Mouse (Mus musculus) kidney, adult 18-20 months (tissue): ENCODE data around the gene Lpcat2.

Source experiments
- DNase-seq: peaks from one replicate; pipeline ENCODE4 v3.0.0; 2021

Lpcat2 gene

GRCm38 (mm10) chr8:92855171-92855894, at the start of gene Lpcat2:
Gene Lpcat2 (plus strand): TSS chr8:92855339.
- peak; percentile 67 for DNase-seq

GRCm38 (mm10) chr8:92812773-92813172, 42.4 kb upstream of the Lpcat2 start:
- no peak for DNase-seq

- DNase-seq, result no peak
Observed at GRCm38 (mm10) chr8:92815661-92816060, 39.5 kb upstream of the Lpcat2 start.

GRCm38 (mm10) chr8:92817928-92818818, 37.0 kb upstream of the Lpcat2 start:
- DNase-seq, result peak; percentile 86

GRCm38 (mm10) chr8:92821151-92821550, 34.0 kb upstream of the Lpcat2 start:
- DNase-seq, result no peak

- DNase-seq, result no peak
Observed at GRCm38 (mm10) chr8:92822386-92822785, 32.8 kb upstream of the Lpcat2 start.

- no peak for DNase-seq
Observed at GRCm38 (mm10) chr8:92825991-92826390, 29.1 kb upstream of the Lpcat2 start.

- peak; percentile 19 for DNase-seq
Observed at GRCm38 (mm10) chr8:92827243-92828034, 27.7 kb upstream of the Lpcat2 start, which contains the start of gene Mmp2. Gene Mmp2 (plus strand): TSS chr8:92827291.

- no peak for DNase-seq
Observed at GRCm38 (mm10) chr8:92828251-92828743, 26.8 kb upstream of the Lpcat2 start.

GRCm38 (mm10) chr8:92834065-92834731, 20.9 kb upstream of the Lpcat2 start:
- DNase-seq, result no peak

GRCm38 (mm10) chr8:92834786-92835500, 20.2 kb upstream of the Lpcat2 start:
- DNase-seq, result no peak

GRCm38 (mm10) chr8:92835901-92836300, 19.2 kb upstream of the Lpcat2 start:
- no peak for DNase-seq

- no peak for DNase-seq
Observed at GRCm38 (mm10) chr8:92838616-92839015, 16.5 kb upstream of the Lpcat2 start.

GRCm38 (mm10) chr8:92839161-92839560, 16.0 kb upstream of the Lpcat2 start:
- DNase-seq, result no peak

GRCm38 (mm10) chr8:92839876-92840275, 15.3 kb upstream of the Lpcat2 start:
- DNase-seq, result no peak

GRCm38 (mm10) chr8:92846684-92847083, 8.5 kb upstream of the Lpcat2 start:
- DNase-seq, result no peak

GRCm38 (mm10) chr8:92847299-92847698, 7.8 kb upstream of the Lpcat2 start:
- DNase-seq, result no peak

GRCm38 (mm10) chr8:92849261-92849660, 5.9 kb upstream of the Lpcat2 start:
- no peak for DNase-seq

GRCm38 (mm10) chr8:92850239-92850638, 4.9 kb upstream of the Lpcat2 start:
- DNase-seq, result peak; percentile 69

GRCm38 (mm10) chr8:92851381-92851780, 3.8 kb upstream of the Lpcat2 start:
- no peak for DNase-seq

- DNase-seq, result no peak
Observed at GRCm38 (mm10) chr8:92853188-92853983, 1.8 kb upstream of the Lpcat2 start.
